Mouse (Mus musculus): ENCODE measurements around the gene Acox3. TPM values are rescaled to one million over a fixed set of nuclear protein-coding genes. Genes with fewer than 3 reads are reported as not detected.

The Acox3 gene
- polyA plus RNA-seq, 1 experiment from 2014 or later, result 9.6 TPM

DNA sequence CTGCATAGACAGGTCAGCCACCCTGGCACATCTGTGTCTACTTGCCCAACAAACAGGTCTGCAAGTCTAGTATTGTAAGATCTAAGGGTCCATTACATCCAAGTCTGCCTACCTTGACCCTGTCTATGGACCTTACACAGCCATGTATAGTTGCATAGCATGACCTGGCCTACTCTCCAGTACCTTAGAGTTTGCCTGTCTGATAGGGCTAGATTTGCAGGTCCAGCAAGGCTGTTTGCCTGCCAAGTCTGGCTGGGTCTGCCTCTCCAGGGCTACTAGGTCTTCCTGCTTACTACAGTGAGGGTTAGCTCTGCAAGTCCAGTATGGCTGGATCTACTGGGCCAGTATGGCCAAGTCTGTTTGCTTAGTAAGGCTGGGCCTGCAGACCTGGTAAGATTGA, 41.0 kb downstream of the Acox3 start:
- no peak for TF ChIP-seq CTCF (IDR thresholded peaks at IDR 0.05; ENCODE audit: low read depth)
- no peak for TF ChIP-seq EP300 (optimal IDR thresholded peaks at IDR 0.05)
- no peak overlapping the region for H3K4me3 ChIP-seq (ENCODE audit: low read depth, low read length)
- H3K9me3 ChIP-seq (ENCODE audit: control insufficient read depth, low read length), result no peaks in the 10 kb centered on the region
- DNase-seq (ENCODE audit: low spot score) (no peak), ATAC-seq (ENCODE audit: low FRiP score, low TSS enrichment) (no peak)
- peaks cover 2% of the 10 kb centered on the region for H3K4me1 ChIP-seq (replicated peaks; ENCODE audit: control insufficient read depth, insufficient read depth)
- no peak overlapping the region; the same call in 1 of the 2 replicates for H3K27ac ChIP-seq (replicated peaks)
- no peaks in the 10 kb centered on the region for H3K36me3 ChIP-seq (ENCODE audit: control insufficient read depth, insufficient read depth, low read length)
- no peak overlapping the region for H3K9ac ChIP-seq (ENCODE audit: low read length)
- H3K27me3 ChIP-seq (ENCODE audit: control insufficient read depth, insufficient read depth, low read length), result no peaks in the 10 kb centered on the region
- no peak overlapping the region for H3K4me2 ChIP-seq (replicated peaks; ENCODE audit: low read depth)

GRCm38 (mm10) chr5:35624751-35625239, 42.0 kb downstream of the Acox3 start:
- DNase-seq (ENCODE audit: low spot score), result peak; percentile 42
- Histone ChIP-seq H3K4me1 (replicated peaks; ENCODE audit: control insufficient read depth, insufficient read depth) (peaks cover 2% of the 10 kb centered on the region), H3K4me2 (replicated peaks; ENCODE audit: low read depth) (no peak overlapping the region), H3K36me3 (ENCODE audit: control insufficient read depth, insufficient read depth, low read length) (no peaks in the 10 kb centered on the region), H3K9ac (ENCODE audit: low read length) (no peak overlapping the region), H3K27me3 (ENCODE audit: control insufficient read depth, insufficient read depth, low read length) (no peaks in the 10 kb centered on the region), H3K4me3 (ENCODE audit: low read depth, low read length) (no peak overlapping the region), H3K9me3 (ENCODE audit: control insufficient read depth, low read length) (no peaks in the 10 kb centered on the region), H3K27ac (replicated peaks) (peak overlapping the region; percentile 53; the same call in 1 of the 2 replicates)
- TF ChIP-seq EP300 (optimal IDR thresholded peaks at IDR 0.05), result no peak
- 42% methylated on average over 4 of the region's 4 CpGs for WGBS
- peak; percentile 72 for ATAC-seq (ENCODE audit: low FRiP score, low TSS enrichment)

DNA sequence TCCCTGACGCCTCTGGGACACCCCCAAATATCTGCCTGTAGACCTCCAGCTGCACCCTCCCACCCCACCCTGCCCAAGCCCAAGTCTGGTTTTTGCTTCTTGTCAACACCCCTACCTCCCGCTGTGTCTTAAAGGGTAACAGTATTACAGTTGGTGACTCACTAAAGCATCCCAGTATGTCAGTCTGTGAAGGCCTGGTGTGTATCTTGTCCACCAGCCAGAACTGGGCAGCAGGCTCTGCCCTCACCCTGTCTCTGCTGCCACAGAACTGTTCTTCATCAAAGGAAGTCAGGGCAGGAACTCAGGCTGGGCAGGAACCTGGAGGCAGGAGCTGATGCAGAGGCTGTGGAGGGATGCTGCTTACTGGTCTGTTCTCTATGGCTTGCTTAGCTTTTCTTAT, 43.6 kb downstream of the Acox3 start:
- Histone ChIP-seq H3K4me1 (replicated peaks; ENCODE audit: control insufficient read depth, insufficient read depth) (peaks cover 2% of the 10 kb centered on the region), H3K36me3 (ENCODE audit: control insufficient read depth, insufficient read depth, low read length) (no peaks in the 10 kb centered on the region), H3K4me2 (replicated peaks; ENCODE audit: low read depth) (no peak overlapping the region), H3K9me3 (ENCODE audit: control insufficient read depth, low read length) (no peaks in the 10 kb centered on the region), H3K27me3 (ENCODE audit: control insufficient read depth, insufficient read depth, low read length) (no peaks in the 10 kb centered on the region), H3K9ac (ENCODE audit: low read length) (no peak overlapping the region), H3K27ac (replicated peaks) (no peak overlapping the region), H3K4me3 (ENCODE audit: low read depth, low read length) (no peak overlapping the region)
- TF ChIP-seq CTCF (IDR thresholded peaks at IDR 0.05; ENCODE audit: low read depth) (no peak), EP300 (optimal IDR thresholded peaks at IDR 0.05) (no peak)
- WGBS, result 77% methylated on average over 2 of the region's 2 CpGs
- no peak for ATAC-seq (ENCODE audit: low FRiP score, low TSS enrichment)
- DNase-seq (ENCODE audit: low spot score), result no peak

DNA sequence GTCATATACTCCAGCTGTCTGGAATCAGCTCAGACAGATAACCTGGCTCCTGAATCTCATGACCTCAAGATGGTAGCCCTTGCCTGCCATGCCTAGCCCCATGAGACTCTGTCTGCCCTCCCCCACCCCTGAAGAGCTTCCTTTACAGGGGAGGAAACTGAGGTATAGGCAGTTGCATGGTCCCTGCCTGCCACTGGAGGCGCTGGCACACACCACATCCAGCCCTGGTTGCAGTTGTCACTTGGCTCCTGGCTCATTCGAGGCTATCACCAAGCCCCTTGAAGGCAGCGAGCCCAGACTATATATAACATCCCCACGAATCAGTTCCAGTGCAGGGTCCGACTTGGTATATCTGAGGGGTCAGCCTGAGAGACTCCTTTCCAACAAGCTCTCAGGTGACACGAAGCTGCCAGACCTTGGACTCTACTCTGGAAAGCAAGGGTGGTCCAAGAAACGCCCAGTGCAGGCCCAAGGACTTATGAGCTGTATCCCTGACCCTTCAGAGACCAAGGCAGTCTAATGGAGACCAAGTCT, 44.5 kb downstream of the Acox3 start:
- Histone ChIP-seq H3K36me3 (ENCODE audit: control insufficient read depth, insufficient read depth, low read length) (no peaks in the 10 kb centered on the region), H3K4me3 (ENCODE audit: low read depth, low read length) (no peak overlapping the region), H3K9ac (ENCODE audit: low read length) (no peak overlapping the region), H3K9me3 (ENCODE audit: control insufficient read depth, low read length) (no peaks in the 10 kb centered on the region), H3K27ac (replicated peaks) (peak overlapping the region; percentile 35; the same call in 1 of the 2 replicates), H3K4me1 (replicated peaks; ENCODE audit: control insufficient read depth, insufficient read depth) (peaks cover 2% of the 10 kb centered on the region), H3K27me3 (ENCODE audit: control insufficient read depth, insufficient read depth, low read length) (no peaks in the 10 kb centered on the region), H3K4me2 (replicated peaks; ENCODE audit: low read depth) (no peak overlapping the region)
- 56% methylated on average over 7 of the region's 7 CpGs for WGBS
- peak; percentile 58 for TF ChIP-seq CTCF (IDR thresholded peaks at IDR 0.05; ENCODE audit: low read depth)
- TF ChIP-seq EP300 (optimal IDR thresholded peaks at IDR 0.05), result no peak
- DNase-seq (ENCODE audit: low spot score), result no peak
- ATAC-seq (ENCODE audit: low FRiP score, low TSS enrichment), result no peak

DNA sequence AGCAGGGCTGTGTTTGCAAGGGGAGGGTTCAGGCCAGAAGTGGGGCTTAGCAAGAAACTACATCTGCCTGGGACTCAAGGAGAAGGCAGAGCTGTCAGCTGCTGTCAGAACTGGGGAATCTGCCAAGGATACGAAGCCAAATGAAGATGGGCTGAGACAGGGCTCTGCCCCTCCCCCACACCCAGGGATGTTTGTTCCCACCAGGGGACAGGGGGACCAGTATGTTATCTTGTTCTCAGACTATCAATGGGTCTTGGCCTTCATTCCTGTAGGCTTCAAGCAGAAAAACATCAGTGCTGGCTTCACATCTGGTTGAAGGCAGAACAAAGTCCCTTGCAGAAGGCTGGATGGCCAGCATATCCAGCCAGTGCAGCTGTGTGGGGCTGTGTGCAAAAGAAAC, 45.8 kb downstream of the Acox3 start:
- H3K4me1 ChIP-seq (replicated peaks; ENCODE audit: control insufficient read depth, insufficient read depth), result peaks cover 2% of the 10 kb centered on the region
- no peak overlapping the region for H3K4me3 ChIP-seq (ENCODE audit: low read depth, low read length)
- H3K27ac ChIP-seq (replicated peaks), result 0 out of 2 replicates have a peak overlapping the region, but pooled peaks have one; percentile 18
- H3K27me3 ChIP-seq (ENCODE audit: control insufficient read depth, insufficient read depth, low read length), result no peaks in the 10 kb centered on the region
- ATAC-seq (ENCODE audit: low FRiP score, low TSS enrichment) (no peak), DNase-seq (ENCODE audit: low spot score) (no peak)
- H3K4me2 ChIP-seq (replicated peaks; ENCODE audit: low read depth), result no peak overlapping the region
- no peak overlapping the region for H3K9ac ChIP-seq (ENCODE audit: low read length)
- H3K9me3 ChIP-seq (ENCODE audit: control insufficient read depth, low read length), result no peaks in the 10 kb centered on the region
- TF ChIP-seq EP300 (optimal IDR thresholded peaks at IDR 0.05), result no peak
- no peak for TF ChIP-seq CTCF (IDR thresholded peaks at IDR 0.05; ENCODE audit: low read depth)
- H3K36me3 ChIP-seq (ENCODE audit: control insufficient read depth, insufficient read depth, low read length), result no peaks in the 10 kb centered on the region
- WGBS, result 43% methylated on average over 1 of the region's 1 CpGs

- no peak overlapping the region for H3K27ac ChIP-seq (replicated peaks)
- no peaks in the 10 kb centered on the region; the same call in 1 of the 2 replicates for H3K4me1 ChIP-seq (replicated peaks; ENCODE audit: control insufficient read depth, insufficient read depth)
- H3K36me3 ChIP-seq (ENCODE audit: control insufficient read depth, insufficient read depth, low read length), result no peaks in the 10 kb centered on the region
- no peak overlapping the region for H3K4me3 ChIP-seq (ENCODE audit: low read depth, low read length)
- no peak overlapping the region for H3K4me2 ChIP-seq (replicated peaks; ENCODE audit: low read depth)
- ATAC-seq (ENCODE audit: low FRiP score, low TSS enrichment) (no peak), DNase-seq (ENCODE audit: low spot score) (no peak)
- TF ChIP-seq CTCF (IDR thresholded peaks at IDR 0.05; ENCODE audit: low read depth) (peak; percentile 53), EP300 (optimal IDR thresholded peaks at IDR 0.05) (no peak)
- H3K9ac ChIP-seq (ENCODE audit: low read length), result no peak overlapping the region
- no peaks in the 10 kb centered on the region for H3K9me3 ChIP-seq (ENCODE audit: control insufficient read depth, low read length)
- H3K27me3 ChIP-seq (ENCODE audit: control insufficient read depth, insufficient read depth, low read length), result no peaks in the 10 kb centered on the region
Observed at GRCm38 (mm10) chr5:35629333-35629732, 46.5 kb downstream of the Acox3 start.
